Mouse (Mus musculus) cerebellum, adult 8-10 months (tissue): ENCODE measurements around the gene Gm20388.
A peak's percentile ranks its signal among the peaks of the same experiment; 100 is the strongest.
"Not testable (repeated sequence)": the region's sequence is repeated elsewhere in the genome, so short reads cannot be mapped to it uniquely, and the experiment has no call there.

Source experiments
- DNase-seq: peaks from one replicate; pipeline ENCODE4 v3.0.0; 2022

Gene Gm20388

DNA sequence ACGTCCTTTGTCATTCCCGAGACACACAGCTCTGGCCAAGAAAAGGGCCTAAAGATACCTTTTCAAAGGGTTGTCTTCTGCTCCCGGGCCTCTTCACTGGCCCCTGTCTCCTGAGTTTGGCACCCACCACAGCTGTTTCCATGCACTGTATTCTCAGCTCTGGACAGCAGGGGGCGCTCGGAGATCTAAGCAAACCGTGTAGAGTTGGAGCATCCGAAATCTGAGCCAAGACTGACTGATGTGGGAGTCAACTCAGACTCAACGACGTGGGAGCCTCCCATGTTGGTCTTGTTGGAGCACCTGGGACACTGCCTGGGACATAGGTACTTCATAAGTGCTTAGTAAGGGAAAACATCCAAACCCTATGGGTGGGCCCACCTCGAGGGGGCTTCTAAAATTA, 767.8 kb downstream of the Gm20388 start:
- DNase-seq, result peak; percentile 75

- DNase-seq, result no peak
Measured at GRCm38 (mm10) chr8:120679629-120680387, 769.2 kb downstream of the Gm20388 start.

GRCm38 (mm10) chr8:120680405-120680804, 769.8 kb downstream of the Gm20388 start:
- not testable (repeated sequence) for DNase-seq

DNA sequence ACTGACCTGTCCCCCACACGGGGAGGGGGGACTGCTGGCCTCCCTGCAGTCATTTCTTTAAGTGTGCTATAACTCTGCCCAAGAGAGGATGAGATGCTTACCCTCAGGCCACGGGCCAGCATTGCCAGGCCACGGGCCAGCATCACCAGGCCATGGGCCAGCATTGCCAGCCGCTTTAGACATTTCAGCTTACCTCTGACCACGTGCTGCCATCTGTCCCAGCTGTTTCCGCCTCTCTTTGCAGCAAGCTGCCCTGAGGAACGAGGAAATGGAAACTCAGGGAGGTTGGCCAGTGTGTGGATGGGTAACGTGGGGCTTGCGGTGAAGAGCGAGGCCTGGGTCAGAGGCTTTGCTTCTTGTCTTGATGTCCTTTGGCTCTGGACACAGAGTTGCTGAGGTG, 770.5 kb downstream of the Gm20388 start:
- DNase-seq, result no peak

- no peak for DNase-seq
Measured at GRCm38 (mm10) chr8:120683602-120684001, 773.0 kb downstream of the Gm20388 start.

GRCm38 (mm10) chr8:120684082-120684481, 773.4 kb downstream of the Gm20388 start:
- no peak for DNase-seq

GRCm38 (mm10) chr8:120685097-120685496, 774.5 kb downstream of the Gm20388 start:
- no peak for DNase-seq

DNA sequence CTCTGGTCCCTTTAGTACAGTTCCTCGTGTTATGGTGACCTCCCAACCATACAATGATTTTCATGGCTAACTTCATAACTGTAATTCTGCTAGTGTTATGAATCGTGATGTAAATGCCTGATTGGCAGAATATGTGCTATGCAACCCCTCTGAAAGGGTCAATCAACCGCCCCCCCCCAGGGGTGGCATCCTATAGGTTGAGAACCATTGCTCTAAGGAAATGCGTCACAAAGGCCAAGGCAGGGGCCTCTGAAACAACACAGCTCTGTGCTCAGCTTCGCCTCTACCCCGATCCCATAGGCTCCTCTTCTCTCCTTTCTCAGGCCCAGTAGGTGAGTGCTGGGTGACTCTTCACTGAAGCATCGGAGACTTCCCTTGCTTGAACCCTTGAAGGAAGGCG, 775.0 kb downstream of the Gm20388 start:
- DNase-seq, result no peak

DNA sequence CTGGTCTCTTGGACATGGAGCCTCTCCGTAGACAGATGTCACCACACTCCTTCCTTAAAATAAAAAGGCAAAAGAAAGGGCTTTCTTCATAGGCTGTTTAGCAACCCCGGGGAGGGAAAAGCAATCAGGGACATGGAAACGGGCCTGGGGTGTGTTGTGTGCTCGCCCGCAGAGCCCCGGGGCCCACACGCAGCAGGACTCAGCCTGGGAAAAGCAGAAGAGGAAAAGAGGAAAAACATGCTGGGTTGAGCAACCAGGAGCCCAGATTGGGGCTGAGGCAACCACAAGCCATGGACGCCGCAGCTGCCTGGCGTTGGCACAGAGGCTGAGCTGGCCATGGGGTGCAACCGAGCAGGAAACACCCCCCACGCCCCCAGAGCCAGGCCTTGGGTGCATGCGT, 775.4 kb downstream of the Gm20388 start:
- DNase-seq, result no peak

DNA sequence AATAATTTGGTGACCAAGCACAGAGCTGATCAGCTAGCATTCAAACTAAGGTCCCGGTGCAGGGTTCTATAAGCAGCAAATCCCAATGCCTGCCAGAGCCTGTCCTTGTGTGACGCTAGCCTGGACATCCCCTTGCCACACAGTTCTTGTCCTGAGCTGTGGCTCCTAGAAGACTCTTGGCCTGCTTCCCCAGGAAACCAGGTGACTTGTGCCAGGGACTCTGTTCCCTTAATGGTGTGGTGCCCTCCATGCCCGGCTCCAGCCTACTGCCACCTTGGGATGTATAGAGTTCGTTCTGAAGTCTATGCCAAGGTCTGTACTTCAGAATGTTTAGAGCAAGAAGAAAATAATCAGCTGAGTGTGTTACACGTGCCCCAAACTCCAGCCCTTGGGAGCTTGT, 775.9 kb downstream of the Gm20388 start:
- DNase-seq, result no peak

DNA sequence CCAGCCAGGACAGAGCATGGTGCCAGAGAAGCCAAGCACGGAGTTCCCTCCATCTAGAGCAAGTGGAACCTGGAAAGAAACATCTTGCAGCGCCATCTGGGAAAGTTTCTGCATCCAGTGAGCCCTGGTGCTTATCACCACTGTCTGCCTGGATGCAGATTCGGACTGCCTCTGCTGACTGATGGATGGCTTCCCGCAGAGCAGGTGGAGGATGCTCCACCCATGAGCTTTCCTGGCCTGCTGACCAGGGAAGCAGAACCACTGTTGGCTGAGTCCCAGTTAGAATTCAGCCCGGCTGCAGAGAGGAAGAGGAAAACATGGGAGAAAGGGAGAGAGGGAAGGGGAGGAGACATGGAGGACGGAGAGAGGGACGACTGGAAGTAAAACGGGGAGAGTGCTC, 777.1 kb downstream of the Gm20388 start:
- no peak for DNase-seq

DNA sequence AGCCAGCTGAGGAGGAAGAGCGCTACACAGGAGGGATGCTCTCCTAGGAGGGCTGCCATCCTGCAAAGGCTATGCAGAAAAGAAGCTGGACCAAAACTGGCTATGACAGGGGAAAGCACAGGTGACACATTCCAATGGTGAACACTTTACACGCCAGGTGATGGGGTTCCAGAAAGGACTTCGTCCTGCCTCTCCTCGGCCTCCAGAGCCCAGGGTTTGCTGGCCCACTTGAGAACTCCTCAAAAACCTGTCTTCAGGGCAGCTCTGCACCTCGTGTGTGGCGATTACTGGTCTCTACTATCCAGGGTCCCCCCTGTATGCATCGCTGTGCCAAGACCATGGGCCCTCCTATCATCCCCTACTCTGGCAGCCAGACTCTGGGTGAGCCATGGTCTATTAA, 777.9 kb downstream of the Gm20388 start:
- no peak for DNase-seq

GRCm38 (mm10) chr8:120692934-120693333, 782.3 kb downstream of the Gm20388 start:
- no peak for DNase-seq

DNA sequence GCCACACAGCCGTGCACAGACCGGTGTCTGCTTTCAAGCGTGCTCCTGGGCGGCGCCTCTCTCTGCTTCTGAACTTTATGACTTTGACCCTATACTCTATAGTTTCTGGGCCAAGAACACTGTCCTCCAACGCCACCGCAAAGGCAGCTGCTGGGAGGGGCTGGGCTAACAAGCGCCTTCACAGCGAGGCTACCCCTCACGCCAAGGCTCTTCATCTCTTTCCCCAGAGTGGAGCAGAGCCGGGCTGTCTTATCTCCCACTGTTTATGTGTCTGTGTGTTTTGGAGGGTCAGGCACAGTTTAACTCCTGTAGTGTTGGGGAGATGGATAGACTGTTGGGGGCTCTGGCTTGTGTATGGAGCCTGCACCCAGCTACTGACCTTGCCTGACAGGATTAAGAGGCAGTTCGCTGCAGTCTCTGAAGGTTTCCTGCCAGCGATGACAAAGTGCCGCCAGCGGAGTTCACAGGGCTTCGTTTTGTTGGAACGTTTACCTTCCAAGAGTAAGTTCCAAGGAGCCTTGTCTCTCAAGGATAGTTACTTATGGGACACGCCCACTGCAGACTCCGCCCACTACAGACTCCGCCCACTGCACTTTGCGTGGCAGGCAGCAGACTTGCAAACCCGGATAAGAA, 783.3 kb downstream of the Gm20388 start:
- no peak for DNase-seq

DNA sequence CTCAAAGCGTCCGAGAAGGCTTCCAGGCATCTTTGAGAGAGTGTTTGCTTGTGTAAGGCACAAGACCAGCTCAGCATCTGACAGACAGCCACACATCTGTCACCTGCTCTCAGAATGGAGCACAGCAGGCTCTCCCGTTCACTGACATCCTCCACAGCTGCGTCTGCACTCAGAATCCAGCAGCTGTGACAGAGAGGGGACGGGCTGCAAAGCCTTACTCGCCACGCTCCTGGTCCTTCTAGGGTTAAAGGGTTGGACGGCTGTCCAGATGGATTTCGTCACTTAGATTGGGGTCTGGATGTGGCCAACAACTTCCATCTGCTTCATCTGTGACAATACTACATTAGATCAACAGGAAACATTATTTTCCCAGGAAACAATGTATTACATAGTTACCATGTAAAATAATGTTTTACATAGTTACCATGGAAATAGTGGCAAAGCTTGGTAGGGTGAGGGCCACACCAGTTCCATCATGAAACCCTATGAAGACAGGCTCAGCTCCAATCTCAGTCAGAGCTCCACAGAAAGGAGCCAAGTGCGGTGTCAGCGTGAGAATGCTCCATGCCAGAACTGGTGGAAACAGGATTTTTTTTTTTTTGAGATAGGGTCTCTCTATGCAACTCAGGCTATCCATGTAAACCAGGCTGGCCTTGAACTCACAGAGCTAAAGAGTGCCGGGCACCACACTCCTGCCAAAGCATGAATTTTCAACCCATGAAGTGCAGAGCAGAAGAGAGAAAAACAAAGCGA, 785.9 kb downstream of the Gm20388 start:
- no peak for DNase-seq

DNA sequence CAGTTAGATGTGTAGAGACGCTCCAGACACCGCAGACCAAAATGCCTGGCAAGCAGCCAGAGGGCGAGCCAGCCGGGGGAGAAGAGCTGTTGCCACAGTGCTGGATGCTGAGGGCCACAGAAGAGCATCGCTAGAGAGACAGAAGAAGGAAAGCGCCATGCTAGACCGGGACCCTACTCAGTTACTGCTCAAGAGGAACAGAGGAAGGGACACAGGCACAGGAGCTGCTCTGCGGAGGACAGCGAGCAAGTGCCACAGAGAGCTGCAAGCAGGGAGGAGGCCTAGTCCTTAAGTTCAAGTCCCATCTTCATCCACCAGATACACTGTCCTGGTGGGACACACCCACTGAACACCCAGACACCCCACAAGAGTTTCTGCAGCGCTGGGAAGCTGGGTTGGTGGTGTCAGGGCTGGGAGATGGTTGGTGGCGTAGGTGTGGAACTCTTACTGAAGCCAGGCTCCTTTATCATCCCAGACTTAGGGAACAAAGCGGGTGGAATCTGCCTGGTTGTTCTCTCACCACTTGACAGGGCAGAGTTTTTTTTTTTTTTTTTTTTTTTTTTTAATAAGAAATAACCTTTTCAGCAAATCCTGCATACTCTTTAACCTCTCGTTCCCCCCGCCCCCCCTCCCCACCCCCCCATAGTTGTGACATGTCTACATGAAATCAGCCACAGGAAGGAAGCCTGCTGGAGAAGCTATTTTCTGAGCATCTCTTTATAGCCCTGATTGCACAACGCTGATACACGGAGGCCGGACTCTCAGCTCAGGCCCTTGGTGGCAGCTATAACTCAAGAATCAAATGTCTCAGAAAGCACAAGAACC, 786.7 kb downstream of the Gm20388 start:
- DNase-seq, result no peak

DNA sequence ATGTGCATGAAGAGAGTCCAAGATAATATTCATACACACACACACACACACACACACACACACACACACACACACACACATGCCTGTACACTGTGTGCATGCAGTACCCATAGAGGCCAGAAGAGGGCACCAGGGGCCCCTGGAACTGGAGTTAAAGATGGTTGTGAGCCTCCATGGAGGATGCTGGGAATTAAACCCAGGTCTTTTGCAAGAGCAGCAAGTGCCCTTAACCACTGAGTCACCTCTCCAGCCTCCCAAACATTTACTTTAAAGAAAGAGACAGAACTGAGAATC, 787.3 kb downstream of the Gm20388 start:
- no peak for DNase-seq

DNA sequence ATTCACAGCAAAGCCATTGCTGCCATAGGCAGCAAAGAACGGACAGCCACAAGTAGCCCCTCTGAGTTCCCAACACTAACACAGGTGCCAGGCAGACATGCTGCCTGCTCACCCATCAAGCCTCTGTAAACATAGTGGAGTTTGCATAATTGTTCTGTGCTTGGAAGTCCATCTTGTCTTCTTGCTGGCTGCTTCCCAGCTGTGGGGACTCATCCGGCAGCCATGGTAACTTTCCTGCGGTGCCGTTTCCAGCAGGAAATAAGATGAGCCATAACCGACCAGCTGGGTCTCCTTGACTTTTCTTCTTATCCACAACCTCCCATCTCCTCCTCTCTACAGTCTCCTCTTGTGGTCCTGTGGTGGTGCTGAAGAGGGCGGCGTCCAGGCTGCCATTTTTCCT, 787.8 kb downstream of the Gm20388 start:
- DNase-seq, result no peak

GRCm38 (mm10) chr8:120699079-120699478, 788.4 kb downstream of the Gm20388 start:
- no peak for DNase-seq

DNA sequence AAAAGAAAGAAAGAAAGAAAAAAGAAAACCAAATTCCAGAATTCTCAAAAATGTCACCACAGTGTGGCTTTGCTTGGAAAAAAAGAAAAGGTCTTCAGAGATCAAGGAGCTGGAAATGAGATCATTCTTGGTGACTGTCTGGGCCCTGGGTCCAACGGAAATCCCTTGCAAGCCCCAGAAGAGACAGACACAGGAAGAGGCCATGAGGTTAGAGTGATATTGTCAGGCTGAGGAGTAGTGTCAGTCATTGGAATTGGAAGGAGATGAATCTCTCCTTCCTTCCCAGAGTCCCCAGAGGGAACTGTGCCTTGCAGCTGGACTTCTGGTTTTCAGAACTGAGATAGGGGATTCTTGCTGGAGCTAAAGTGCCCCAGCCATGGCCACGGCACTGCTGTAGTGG, 788.9 kb downstream of the Gm20388 start:
- no peak for DNase-seq

GRCm38 (mm10) chr8:120700053-120700452, 789.4 kb downstream of the Gm20388 start:
- no peak for DNase-seq

GRCm38 (mm10) chr8:120701758-120702465, 791.3 kb downstream of the Gm20388 start:
- no peak for DNase-seq

DNA sequence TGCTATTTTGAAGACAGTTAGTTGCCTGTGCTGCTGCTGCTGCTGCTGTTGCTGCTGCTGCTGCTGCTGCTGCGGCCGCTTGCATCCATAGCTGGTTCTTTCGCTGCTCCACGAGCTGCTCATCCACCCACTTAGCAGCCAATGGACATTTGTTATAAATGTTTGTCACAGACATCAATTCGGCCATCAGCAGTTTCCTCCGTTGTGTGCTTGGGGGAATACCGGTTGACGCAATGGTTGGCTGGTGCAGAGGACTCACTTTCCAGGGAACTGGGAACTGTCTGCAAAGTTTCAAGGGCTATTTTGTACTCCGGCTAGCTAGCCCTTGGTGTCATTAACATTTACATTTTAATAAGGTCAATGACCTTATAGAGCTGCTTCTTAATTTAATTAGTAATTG, 793.6 kb downstream of the Gm20388 start:
- DNase-seq, result no peak
